ENCODE assay signal across 24 mouse cellular contexts in genomic region chr14:78108388-78108787, GRCm38 (mm10). TPM values are rescaled to one million over a fixed set of nuclear protein-coding genes. Genes with fewer than 3 reads are reported as not detected.
DNase-seq lines count a peak whose midpoint lies in the region; ATAC-seq and TF ChIP-seq lines count a peak whose summit lies in the region.
"Had no signal": no experiment of that assay in that cellular context is flagged by ENCODE, and none has a peak within 500 bp of the region (broad histone marks: within the 10 kb centered on the region; RNA-seq: fewer than 3 reads in every experiment).

No protein-coding gene starts in this region.

- TF ChIP-seq POLR2A in heart, adult 2 months (IDR thresholded peaks at IDR 0.05; ENCODE audit: insufficient read depth, low read depth, low read length) = no peak
- TF ChIP-seq POLR2A in myocyte (IDR thresholded peaks at IDR 0.05; ENCODE audit: insufficient read length, low read depth) = no peak

- H3ac ChIP-seq in myocyte (ENCODE audit: control insufficient read depth, insufficient read length) = no peak overlapping the region

- no peaks in the 10 kb centered on the region for H3K36me3 ChIP-seq in heart, adult 2 months (ENCODE audit: control insufficient read depth, insufficient read depth, low read length)
- H3K36me3 ChIP-seq in lung, postnatal 0 days (ENCODE audit: insufficient read depth, low read length) = no peaks in the 10 kb centered on the region
- no peaks in the 10 kb centered on the region for H3K36me3 ChIP-seq in myocyte (ENCODE audit: control insufficient read depth, insufficient read depth)
- H3K36me3 ChIP-seq: embryonic facial prominence, embryonic 10.5 days; G1E; heart, embryonic 10.5 days; heart, embryonic 15.5 days; hindbrain, embryonic 13.5 days; intestine, embryonic 15.5 days had no signal

- no peak overlapping the region for H3K27ac ChIP-seq in heart, adult 2 months
- no peak overlapping the region for H3K27ac ChIP-seq in lung, postnatal 0 days (ENCODE audit: low read length)
- H3K27ac ChIP-seq: embryonic facial prominence, embryonic 10.5 days; forebrain, embryonic 13.5 days; heart, embryonic 10.5 days; heart, embryonic 15.5 days; hindbrain, embryonic 13.5 days; intestine, embryonic 15.5 days had no signal

- H3K4me3 ChIP-seq in heart, adult 2 months = no peak overlapping the region
- H3K4me3 ChIP-seq in lung, postnatal 0 days (ENCODE audit: low read depth, low read length) = no peak overlapping the region
- H3K4me3 ChIP-seq in myocyte = no peak overlapping the region
- H3K4me3 ChIP-seq: embryonic facial prominence, embryonic 10.5 days; forebrain, embryonic 13.5 days; heart, embryonic 10.5 days; heart, embryonic 15.5 days; hindbrain, embryonic 13.5 days; intestine, embryonic 15.5 days had no signal

- H3K4me1 ChIP-seq in heart, adult 2 months (ENCODE audit: control insufficient read depth, insufficient read depth, low read length) = no peaks in the 10 kb centered on the region
- H3K4me1 ChIP-seq in lung, postnatal 0 days (ENCODE audit: insufficient read depth, low read depth, low read length) = no peaks in the 10 kb centered on the region
- H3K4me1 ChIP-seq: embryonic facial prominence, embryonic 10.5 days; heart, embryonic 10.5 days; heart, embryonic 15.5 days; hindbrain, embryonic 13.5 days; intestine, embryonic 15.5 days had no signal

- 73% methylated on average over 3 of the region's 3 CpGs for WGBS in heart, adult 2 months
- 65% methylated on average over 3 of the region's 3 CpGs for WGBS in lung, postnatal 0 days

- no peak overlapping the region for H3K4me2 ChIP-seq in lung, postnatal 0 days (replicated peaks; ENCODE audit: low read depth, low read length)
- no peak overlapping the region for H3K4me2 ChIP-seq in myocyte (ENCODE audit: low read depth)
- H3K4me2 ChIP-seq: forebrain, embryonic 13.5 days; heart, embryonic 15.5 days; hindbrain, embryonic 13.5 days; intestine, embryonic 15.5 days had no signal

- TF ChIP-seq EP300 in heart, adult 2 months (IDR thresholded peaks at IDR 0.05; ENCODE audit: insufficient read depth, low read depth, low read length) = no peak
- TF ChIP-seq EP300 in lung, postnatal 0 days (IDR thresholded peaks at IDR 0.05) = no peak

- H3K9me3 ChIP-seq in lung, postnatal 0 days (ENCODE audit: low read length) = no peaks in the 10 kb centered on the region
- H3K9me3 ChIP-seq: embryonic facial prominence, embryonic 10.5 days; forebrain, embryonic 13.5 days; heart, embryonic 10.5 days; heart, embryonic 15.5 days; hindbrain, embryonic 13.5 days; intestine, embryonic 15.5 days had no signal

- H3K9ac ChIP-seq in heart, adult 2 months (ENCODE audit: low read depth, low read length) = no peak overlapping the region
- no peak overlapping the region for H3K9ac ChIP-seq in lung, postnatal 0 days (replicated peaks; ENCODE audit: low read depth)
- H3K9ac ChIP-seq: forebrain, embryonic 13.5 days; forebrain, postnatal 0 days; heart, embryonic 15.5 days; hindbrain, embryonic 13.5 days; intestine, embryonic 15.5 days had no signal

- no peak for DNase-seq in heart, adult 2 months
- DNase-seq in heart, postnatal 14 days = no peak
- peak; percentile 14 for DNase-seq in lung, postnatal 0 days (ENCODE audit: low spot score)
- DNase-seq in lung, postnatal 4 days = no peak
- DNase-seq in thymus, postnatal 25 days = no peak
- DNase-seq: adrenal gland, postnatal 14 days; cerebellum, adult 11-12 months; cerebellum, adult 9-10 months; forebrain, postnatal 0 days; gastrocnemius, postnatal 14 days; heart, postnatal 4 days had no signal

- intact Hi-C loops in heart, adult 2 months (cut with DNase I) = no loop called here
- intact Hi-C loops in heart, postnatal 14 days (cut with DNase I) = no loop called here

- ATAC-seq in lung, postnatal 0 days = no peak
- ATAC-seq: activated CD4-positive, CD25-positive, alpha-beta regulatory T cell, adult 4 months; forebrain, embryonic 13.5 days; forebrain, postnatal 0 days; intestine, embryonic 15.5 days; Patski had no signal

- no peaks in the 10 kb centered on the region for H3K79me2 ChIP-seq in heart, adult 2 months (replicated peaks; ENCODE audit: control insufficient read depth, insufficient read depth, low read length)
- no peaks in the 10 kb centered on the region for H3K79me2 ChIP-seq in myocyte (ENCODE audit: control insufficient read depth, insufficient read depth)

- H3K27me3 ChIP-seq in heart, adult 2 months (ENCODE audit: control insufficient read depth, insufficient read depth, low read length) = no peaks in the 10 kb centered on the region
- H3K27me3 ChIP-seq in lung, postnatal 0 days (replicated peaks; ENCODE audit: insufficient read depth, low read length) = no peaks in the 10 kb centered on the region
- H3K27me3 ChIP-seq in myocyte (ENCODE audit: control insufficient read depth, insufficient read depth, insufficient read length) = no peaks in the 10 kb centered on the region
- H3K27me3 ChIP-seq: forebrain, embryonic 13.5 days; heart, embryonic 15.5 days; hindbrain, embryonic 13.5 days; intestine, embryonic 15.5 days had no signal

- 0 out of 2 replicates have a peak, but pooled peaks have one; percentile 18 for TF ChIP-seq CTCF in heart, adult 2 months (IDR thresholded peaks at IDR 0.05)
- no peak for TF ChIP-seq CTCF in lung, postnatal 0 days (IDR thresholded peaks at IDR 0.05)

TF ChIP-seq in myocyte, 11 proteins besides CTCF, POLR2A, EP300 and RAD21:
- no peak for TF ChIP-seq REST (IDR thresholded peaks at IDR 0.05; ENCODE audit: insufficient read depth, insufficient read length)
- TF ChIP-seq MYOD1 (IDR thresholded peaks at IDR 0.05; ENCODE audit: control insufficient read depth in 1 of 3, insufficient read length in 2 of 3, low read depth in 2 of 3) = peak; percentile 35 to 76 (median 65)
- no peak for TF ChIP-seq E2F4 (IDR thresholded peaks at IDR 0.05; ENCODE audit: insufficient read depth)
- no peak for TF ChIP-seq CEBPB (IDR thresholded peaks at IDR 0.05; ENCODE audit: insufficient read depth, poor library complexity, severe bottlenecking)
- TF ChIP-seq TCF12 (IDR thresholded peaks at IDR 0.05; ENCODE audit: insufficient read depth, poor library complexity, severe bottlenecking) = peak; percentile 34
- no peak for TF ChIP-seq USF1 (IDR thresholded peaks at IDR 0.05; ENCODE audit: low read depth)
- TF ChIP-seq POLR2AphosphoS2 (IDR thresholded peaks at IDR 0.05; ENCODE audit: insufficient read length, low read depth) = no peak
- TF ChIP-seq MAX (IDR thresholded peaks at IDR 0.05; ENCODE audit: low read depth) = no peak
- TF ChIP-seq TCF3 (IDR thresholded peaks at IDR 0.05; ENCODE audit: insufficient read length, low read depth) = no peak
- no peak for TF ChIP-seq SRF (IDR thresholded peaks at IDR 0.05; ENCODE audit: control insufficient read depth, insufficient read length, low read depth)
- TF ChIP-seq MYOG (IDR thresholded peaks at IDR 0.05; ENCODE audit: control insufficient read depth in 1 of 3, insufficient read depth in 1 of 3, insufficient read length in 2 of 3, low read depth in 2 of 3) = peak in 2 of 3 experiments; percentile 40 to 93

RNA-seq across cellular contexts. Expression of gene Fam216b, which starts 19.6 kb away (rescaled TPM):
- not detected for total RNA-seq in heart, adult 2 months (2021)
- polyA plus RNA-seq in heart, adult 2 months (2012; rRNA removed) = 0.23 and 0.51 TPM in 2 replicates
- under 1 TPM in 1 of 2 experiments, not detected in 1; 0.67 TPM for total RNA-seq in heart, postnatal 14 days (2021)
- 6.6 and 7.7 TPM in 2 replicates for polyA plus RNA-seq in lung, postnatal 0 days (2015; fragmentation: Nextera tagmentation; extraction: Ambion mirVana)
- not detected for polyA plus RNA-seq in myocyte (2012; fragmentation: generic; extraction: Trizol)
- total RNA-seq: adrenal gland, adult 18-20 months; adrenal gland, postnatal 14 days; gastrocnemius, adult 18-20 months; gastrocnemius, postnatal 14 days; granulocyte monocyte progenitor cell, adult 5-6 weeks had no signal
- polyA plus RNA-seq: activated CD4-positive, CD25-positive, alpha-beta regulatory T cell, adult 4 months; embryonic facial prominence, embryonic 10.5 days; forebrain, embryonic 13.5 days; G1E; heart, embryonic 10.5 days; intestine, embryonic 15.5 days; Patski had no signal
